Mouse (Mus musculus) heart, adult 18-20 months (tissue): ENCODE measurements around the gene Glt6d1. TPM values are rescaled to one million over a fixed set of nuclear protein-coding genes. Genes with fewer than 3 reads are reported as not detected.
"Not testable (repeated sequence)": the region's sequence is repeated elsewhere in the genome, so short reads cannot be mapped to it uniquely, and the experiment has no call there.

ENCODE experiments used
- DNase-seq, 2 experiments: peaks; one replicate each; pipeline ENCODE4 v3.0.0; 2021 to 2022; ENCODE audit warnings: mixed read lengths in 1 of 2
- long read RNA-seq, 2 experiments: library from polyadenylated mRNA; stranded (forward); transcript quantifications; one replicate each; pipeline ENCODE4 v2.0.0; 2021
- total RNA-seq, 2 experiments: library from RNA; stranded (reverse); gene quantifications; 2 replicates each; pipeline ENCODE4 v1.2.3; 2021

Gene Glt6d1
- not detected for total RNA-seq
- long read RNA-seq, experiment 1, result 0 reads
- long read RNA-seq, experiment 2, result 0 reads

- not testable (repeated sequence) for DNase-seq
Observed at GRCm38 (mm10) chr2:25815748-25816147, at the start of gene Glt6d1. Glt6d1 (minus strand) TSS chr2:25815848.

GRCm38 (mm10) chr2:25865412-25865811, 49.8 kb upstream of the Glt6d1 start:
- DNase-seq, result no peak

DNA sequence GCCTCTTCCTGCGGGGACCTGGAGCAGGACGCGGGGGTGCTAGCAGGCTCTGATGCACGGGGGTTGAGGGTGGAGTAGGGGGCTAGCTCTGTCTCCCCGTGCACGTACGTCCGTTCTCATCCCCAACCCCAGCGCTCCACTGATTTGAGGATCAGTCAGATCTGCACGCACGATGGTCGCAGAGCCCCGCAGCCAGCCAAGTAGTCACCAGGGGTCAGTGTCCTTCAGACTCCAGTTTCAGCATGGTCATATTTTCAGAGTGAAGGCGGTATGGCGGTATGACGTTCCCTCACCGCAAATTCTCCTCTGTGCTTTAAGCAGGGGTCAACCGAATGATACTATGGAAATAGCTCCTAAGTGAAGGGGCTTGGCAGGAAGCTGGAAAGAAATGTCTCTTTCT, 48.6 kb upstream of the Glt6d1 start:
- no peak for DNase-seq

- DNase-seq, result peak in 1 of 2 experiments; percentile 23
Observed at GRCm38 (mm10) chr2:25863337-25864131, 47.9 kb upstream of the Glt6d1 start, which contains the start of gene Kcnt1. Kcnt1 (plus strand) TSS chr2:25863734.

GRCm38 (mm10) chr2:25862696-25863270, 47.1 kb upstream of the Glt6d1 start:
- DNase-seq, result no peak

GRCm38 (mm10) chr2:25862038-25862437, 46.4 kb upstream of the Glt6d1 start:
- no peak for DNase-seq

GRCm38 (mm10) chr2:25859891-25860290, 44.2 kb upstream of the Glt6d1 start:
- no peak for DNase-seq

GRCm38 (mm10) chr2:25853998-25854397, 38.4 kb upstream of the Glt6d1 start:
- no peak for DNase-seq

DNA sequence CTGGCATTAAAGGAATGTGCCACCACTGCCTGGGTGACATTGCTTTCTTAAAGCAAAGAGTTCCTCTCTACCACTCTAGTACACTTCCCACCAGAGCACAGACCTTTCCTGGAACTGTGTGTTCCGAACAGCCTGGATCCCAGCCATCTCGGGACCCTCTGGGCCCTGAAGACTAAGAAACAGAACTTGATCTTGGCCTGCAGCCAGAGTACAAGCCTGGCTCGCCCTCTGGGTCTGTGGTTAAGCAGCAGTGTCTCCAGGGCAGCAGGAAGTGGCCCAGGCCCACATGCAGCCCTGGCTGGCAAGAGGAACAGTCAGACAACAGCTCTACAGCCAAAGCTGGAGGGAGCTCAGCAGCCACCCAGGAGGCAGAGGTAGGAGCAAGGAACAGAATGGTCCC, 37.0 kb upstream of the Glt6d1 start:
- DNase-seq, result peak; percentile 39 to 79

GRCm38 (mm10) chr2:25850330-25850729, 34.7 kb upstream of the Glt6d1 start:
- peak; percentile 32 to 76 for DNase-seq

GRCm38 (mm10) chr2:25847226-25847625, 31.6 kb upstream of the Glt6d1 start, which contains the start of gene Sohlh1:
Sohlh1 (minus strand) TSS chr2:25847248.
- no peak for DNase-seq

- DNase-seq, result no peak
Observed at GRCm38 (mm10) chr2:25846516-25846915, 30.9 kb upstream of the Glt6d1 start.

GRCm38 (mm10) chr2:25844097-25844496, 28.4 kb upstream of the Glt6d1 start:
- DNase-seq, result no peak

DNA sequence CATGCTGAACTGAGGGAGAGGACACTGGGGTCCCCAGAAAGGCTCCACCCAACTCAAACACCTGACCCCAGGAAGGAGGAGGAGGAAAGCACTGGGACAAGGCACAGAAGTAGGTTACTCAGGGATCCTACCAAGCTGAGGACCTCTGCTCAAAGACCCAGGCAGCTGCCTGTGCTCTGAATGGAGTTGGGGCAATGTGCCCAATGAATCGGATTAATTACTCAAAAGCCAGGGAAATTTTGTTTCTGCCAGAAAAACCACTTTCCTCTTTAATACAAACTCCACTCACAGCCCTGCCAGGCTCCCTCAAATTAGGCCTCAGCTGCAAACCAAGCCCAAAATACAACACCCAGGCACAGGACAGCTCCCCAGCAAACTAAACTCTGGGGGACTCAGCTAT, 27.1 kb upstream of the Glt6d1 start:
- no peak for DNase-seq

- DNase-seq, result no peak
Observed at GRCm38 (mm10) chr2:25842161-25842560, 26.5 kb upstream of the Glt6d1 start.

DNA sequence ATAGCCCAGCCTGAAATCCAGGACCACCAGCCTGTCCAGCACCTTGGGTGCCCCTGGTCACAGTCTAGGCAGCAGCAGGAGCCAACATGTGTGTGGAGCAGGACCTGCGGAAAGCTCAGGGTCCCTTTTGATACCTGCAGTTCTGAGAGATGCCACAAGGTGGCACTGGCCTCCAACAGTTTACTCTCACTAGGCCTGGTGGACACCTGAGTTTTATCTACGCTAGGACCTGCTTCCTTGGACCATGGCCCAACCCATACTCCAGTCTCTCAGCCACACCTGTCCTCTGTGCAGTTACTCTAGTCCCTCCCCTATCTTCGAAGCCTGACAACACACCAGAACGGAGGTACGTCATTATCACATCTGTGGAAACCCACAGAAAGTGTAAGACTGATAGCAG, 20.6 kb upstream of the Glt6d1 start:
- DNase-seq, result peak; percentile 50 to 85

- peak; percentile 58 to 61 for DNase-seq
Observed at GRCm38 (mm10) chr2:25830786-25831185, 15.1 kb upstream of the Glt6d1 start.

DNA sequence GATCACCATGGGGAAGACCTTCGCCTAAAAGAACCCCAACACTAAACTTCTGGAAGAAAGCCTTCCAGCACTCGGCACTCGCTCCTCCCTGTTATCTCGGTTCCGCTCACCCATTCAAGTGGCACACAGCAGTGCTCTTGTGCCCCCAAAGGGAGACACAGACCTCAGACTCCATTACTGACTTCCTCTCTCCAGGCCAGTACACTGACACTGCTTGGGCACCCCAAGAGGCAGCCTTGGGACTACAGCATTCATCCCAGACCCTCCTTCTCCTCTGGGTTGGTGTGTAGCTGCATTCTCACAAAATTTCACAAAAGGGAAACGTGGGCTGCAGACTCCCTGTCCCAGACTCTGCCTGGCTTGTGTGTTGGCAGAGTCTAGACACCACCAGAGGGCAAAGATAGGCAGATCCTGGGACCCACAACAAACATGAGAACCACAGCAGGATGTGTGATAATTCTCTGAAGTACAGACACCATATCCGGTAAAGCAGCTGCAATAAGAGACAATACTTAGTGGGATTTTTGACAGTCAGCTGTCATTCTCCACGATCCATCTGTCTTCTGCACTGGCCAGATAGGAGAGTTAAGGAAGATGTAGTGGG, 12.8 kb upstream of the Glt6d1 start:
- DNase-seq, result no peak

DNA sequence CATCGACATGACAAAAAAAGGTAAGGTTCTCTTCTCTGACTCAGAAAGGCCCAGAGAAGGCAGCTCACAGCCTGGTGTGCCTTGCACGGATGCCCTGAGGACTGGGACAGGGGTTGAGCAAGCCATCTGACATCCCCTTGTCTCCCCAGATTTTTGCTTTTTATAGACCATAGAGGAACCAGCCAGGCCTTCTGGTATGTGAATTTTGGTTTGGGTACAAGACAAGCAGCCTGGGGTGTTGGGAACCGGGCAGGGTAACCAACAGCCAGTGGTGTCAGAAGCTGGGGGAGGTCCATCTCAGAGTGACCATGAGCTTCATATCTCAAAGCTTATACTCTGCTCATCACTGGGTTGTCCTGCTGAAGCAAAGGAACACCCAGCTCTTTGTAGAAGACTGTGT, 9.1 kb upstream of the Glt6d1 start:
- no peak for DNase-seq

DNA sequence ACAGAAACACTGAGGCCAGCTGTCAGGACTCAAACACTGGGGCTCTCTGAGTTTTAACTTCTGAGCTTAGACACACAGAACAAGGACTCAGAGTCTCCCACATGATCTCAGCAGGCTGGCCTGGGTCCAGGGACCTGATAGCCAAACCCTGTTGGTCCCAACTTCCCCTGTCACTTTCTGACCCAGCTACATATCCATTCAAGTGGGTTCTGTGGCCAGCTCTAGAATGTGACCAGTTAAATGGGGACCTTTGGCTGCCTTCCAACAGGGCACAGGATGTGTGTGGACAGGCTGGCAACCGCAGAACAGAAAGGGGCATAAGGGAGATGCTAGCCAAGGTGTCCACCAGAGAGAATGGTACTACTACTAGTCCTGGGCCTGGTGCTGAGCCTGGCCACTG, 7.2 kb upstream of the Glt6d1 start, which contains the start of gene Lcn9:
Lcn9 (plus strand) TSS at position 348 of the 400 bp plus-strand sequence.
- DNase-seq, result peak; percentile 15 to 20

DNA sequence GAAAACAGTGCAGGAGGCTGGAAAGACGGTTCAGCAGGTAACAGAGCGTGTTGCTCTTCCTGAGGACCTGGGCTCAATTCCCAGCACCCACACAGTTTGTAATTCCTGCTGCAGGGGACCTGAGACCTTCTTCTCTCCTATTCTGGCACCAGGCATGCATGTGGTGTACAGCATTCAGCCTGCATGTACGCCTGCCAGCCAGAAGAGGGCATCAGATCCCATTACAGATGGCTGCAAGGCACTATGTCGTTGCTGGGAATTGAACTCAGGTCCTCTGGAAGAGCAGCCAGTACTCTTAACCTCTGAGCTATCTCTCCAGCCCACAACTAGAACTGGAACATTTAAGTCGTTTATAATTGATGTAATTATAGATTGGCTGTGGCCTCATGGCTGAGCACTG, 2.3 kb downstream of the Glt6d1 start:
- no peak for DNase-seq

- no peak for DNase-seq
Observed at GRCm38 (mm10) chr2:25811711-25812110, 3.9 kb downstream of the Glt6d1 start.

- DNase-seq, result no peak
Observed at GRCm38 (mm10) chr2:25798065-25798464, 17.6 kb downstream of the Glt6d1 start.
